Mouse (Mus musculus): ENCODE data around the gene Olfr1555-ps1. TPM values are rescaled to one million over a fixed set of nuclear protein-coding genes. Genes with fewer than 3 reads are reported as not detected.
A peak's percentile ranks its signal among the peaks of the same experiment; 100 is the strongest.
"Not testable (repeated sequence)": the region's sequence is repeated elsewhere in the genome, so short reads cannot be mapped to it uniquely, and the experiment has no call there.

The Olfr1555-ps1 gene
- total RNA-seq (2021) = not detected

DNA sequence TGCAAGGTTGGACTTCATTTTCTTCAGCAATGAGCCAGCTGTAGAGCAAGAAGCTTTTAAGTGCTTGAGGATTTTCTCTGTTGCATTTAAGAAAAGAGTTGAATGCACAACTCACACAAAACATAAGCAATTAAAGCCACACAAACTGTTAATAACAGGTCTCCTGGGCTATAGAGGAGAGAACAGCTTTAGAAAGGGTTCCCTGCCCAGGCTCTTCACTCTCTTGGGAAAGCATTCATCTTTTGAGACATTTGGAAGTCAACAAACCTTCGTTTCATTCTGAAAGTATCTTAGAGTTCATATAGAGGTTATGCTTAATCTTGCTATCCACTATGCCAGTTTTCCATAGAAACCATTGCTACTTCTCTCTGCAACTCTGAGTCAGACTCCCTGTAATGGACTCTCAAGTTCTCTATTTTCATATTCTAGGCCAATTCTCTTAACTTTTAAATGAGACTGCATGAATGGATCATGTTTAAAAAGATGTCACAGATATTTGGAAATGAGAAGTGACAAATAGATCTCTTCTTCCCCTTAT lies at the start of gene Olfr1555-ps1:
TSS of gene Olfr1555-ps1 (minus strand) at position 51 of the 538 bp plus-strand sequence.
- not testable (repeated sequence) for DNase-seq

DNA sequence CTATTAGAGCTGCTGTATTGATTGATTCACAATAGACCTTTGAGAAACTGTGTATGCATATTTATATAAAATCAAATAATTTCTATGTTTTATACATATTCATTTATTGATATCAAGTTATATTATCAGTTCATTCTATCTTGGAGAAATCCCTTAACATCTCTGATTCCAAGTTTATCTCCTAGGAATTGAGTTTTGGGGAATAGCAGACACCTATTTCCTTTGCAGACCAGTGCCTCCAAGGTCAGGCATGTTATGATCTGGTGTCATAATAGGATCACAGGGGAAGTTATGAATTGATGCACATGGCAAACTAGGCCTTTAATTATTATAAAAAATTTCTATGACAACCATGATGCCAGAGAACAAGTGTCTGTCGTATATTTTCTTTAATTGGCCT lies 30.4 kb upstream of the Olfr1555-ps1 start, which contains the start of gene Olfr1431:
TSS of gene Olfr1431 (plus strand) at position 301 of the 400 bp plus-strand sequence.
- no peak for DNase-seq

DNA sequence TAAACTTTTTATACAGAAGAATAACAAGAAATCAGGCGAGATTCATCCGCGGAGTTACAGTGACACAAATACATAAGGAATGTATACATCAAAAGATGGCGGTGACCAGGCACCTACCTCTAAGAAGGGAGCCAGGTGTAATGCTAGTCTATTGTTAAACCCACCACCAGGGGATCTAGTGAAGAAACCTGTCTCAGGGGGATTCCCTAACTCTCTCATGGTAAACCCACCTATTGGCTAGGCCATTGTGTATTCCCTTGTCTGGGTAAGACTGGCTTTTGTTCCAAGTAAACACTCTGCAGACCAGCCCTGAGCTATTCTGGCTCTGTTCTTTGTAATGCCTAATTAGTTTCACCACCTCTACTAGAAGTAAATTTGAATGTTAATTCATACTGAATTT lies 29.2 kb upstream of the Olfr1555-ps1 start:
- not testable (repeated sequence) for DNase-seq

- peak; percentile 2 to 6 for DNase-seq
Measured at GRCm38 (mm10) chr19:12175431-12175830, 5.5 kb upstream of the Olfr1555-ps1 start.

DNA sequence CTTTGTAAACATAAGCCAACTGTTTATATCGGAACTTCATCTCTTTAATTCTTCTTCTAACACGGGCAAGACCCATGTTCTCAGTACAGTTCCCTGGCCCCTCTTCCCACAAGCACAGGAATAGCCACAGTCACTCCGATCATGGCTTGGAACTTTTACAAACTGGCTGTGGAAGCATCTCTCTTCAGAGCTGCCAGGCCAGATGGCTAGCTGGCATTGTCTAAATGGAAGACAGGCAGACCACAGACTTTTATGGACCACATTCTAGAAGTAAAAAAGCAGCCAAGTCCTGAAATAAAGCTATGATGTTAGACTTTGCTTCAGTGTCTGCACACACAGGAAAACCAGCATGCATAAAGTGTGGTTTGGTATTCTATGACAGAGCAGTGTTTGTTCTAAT lies 24.5 kb downstream of the Olfr1555-ps1 start:
- DNase-seq = no peak

DNA sequence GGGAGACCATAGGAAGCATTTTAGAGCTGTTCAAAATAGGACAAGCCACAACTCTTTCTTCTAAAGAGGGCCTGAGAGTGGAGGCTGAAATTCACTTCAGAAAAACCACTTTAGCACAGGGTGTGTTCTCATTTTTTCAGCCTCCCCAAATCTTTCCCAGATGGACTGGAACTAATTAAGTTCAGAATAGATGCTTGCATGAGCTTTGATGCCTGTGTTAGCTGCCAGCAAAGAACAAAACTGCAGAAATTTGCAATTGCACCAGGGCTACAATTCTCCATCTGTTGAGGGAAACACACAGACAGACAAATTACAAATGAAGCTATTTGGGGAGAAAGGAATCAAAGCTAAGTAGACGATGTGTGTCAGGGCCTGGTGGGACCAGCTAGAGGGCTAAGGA lies 26.6 kb downstream of the Olfr1555-ps1 start:
- peak; percentile 30 to 51 for DNase-seq

GRCm38 (mm10) chr19:12134289-12134688 lies 35.6 kb downstream of the Olfr1555-ps1 start:
- peak in 1 of 2 experiments; percentile 12 for DNase-seq

- no peak for DNase-seq
Measured at GRCm38 (mm10) chr19:12123103-12123502, 46.8 kb downstream of the Olfr1555-ps1 start, which contains the start of gene Olfr76. TSS of gene Olfr76 (minus strand) at chr19:12123203.

GRCm38 (mm10) chr19:12116464-12116863 lies 53.4 kb downstream of the Olfr1555-ps1 start:
- DNase-seq = no peak

DNA sequence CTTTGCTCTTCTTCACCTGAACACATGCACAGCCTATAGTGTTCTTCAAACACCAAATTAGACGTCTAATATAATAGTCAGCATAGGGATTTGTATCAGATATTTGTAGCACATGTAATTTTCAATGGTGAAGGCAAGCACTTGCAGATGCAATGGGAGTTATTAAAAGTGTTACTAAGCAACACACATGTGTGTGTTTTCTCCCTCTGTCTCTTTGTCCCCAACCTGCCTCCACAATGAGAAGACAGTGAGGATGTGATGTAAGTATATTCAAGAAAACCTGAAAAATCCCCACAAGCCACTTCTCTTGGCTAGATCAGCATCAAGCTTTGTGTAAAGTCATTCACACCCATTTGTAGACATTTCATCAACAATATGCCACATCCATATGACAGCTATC lies 54.1 kb downstream of the Olfr1555-ps1 start, which contains the start of gene Olfr1428:
TSS of gene Olfr1428 (minus strand) at position 101 of the 400 bp plus-strand sequence.
- no peak for DNase-seq

Other genes starting within 250 kb of the Olfr1555-ps1 start
- 10 to 100 TPM; 51.1 to 52.3 TPM for gene Osbp, start 204.2 kb downstream of the Olfr1555-ps1 start, total RNA-seq (2021)
- gene Olfr1423, start 128.8 kb downstream of the Olfr1555-ps1 start, total RNA-seq (2021) = not detected
- not detected for gene Olfr1424, start 107.4 kb downstream of the Olfr1555-ps1 start, total RNA-seq (2021)
- gene Olfr1425, start 92.4 kb downstream of the Olfr1555-ps1 start, total RNA-seq (2021) = not detected
- gene Olfr1426, start 78.1 kb downstream of the Olfr1555-ps1 start, total RNA-seq (2021) = not detected
- gene Olfr1427, start 66.8 kb downstream of the Olfr1555-ps1 start, total RNA-seq (2021) = not detected
- gene Olfr1428, start 54.2 kb downstream of the Olfr1555-ps1 start, total RNA-seq (2021) = not detected
- not detected for gene Olfr76, start 46.9 kb downstream of the Olfr1555-ps1 start, total RNA-seq (2021)
- not detected for gene Olfr1431, start 30.5 kb upstream of the Olfr1555-ps1 start, total RNA-seq (2021)
- not detected for gene Olfr1432, start 62.5 kb upstream of the Olfr1555-ps1 start, total RNA-seq (2021)
- gene Olfr262, start 71.5 kb upstream of the Olfr1555-ps1 start, total RNA-seq (2021) = not detected
- not detected for gene Olfr235, start 90.9 kb upstream of the Olfr1555-ps1 start, total RNA-seq (2021)
- gene Olfr1434, start 109.7 kb upstream of the Olfr1555-ps1 start, total RNA-seq (2021) = not detected
- not detected for gene Olfr1436, start 129.0 kb upstream of the Olfr1555-ps1 start, total RNA-seq (2021)
- gene Olfr1437, start 155.0 kb upstream of the Olfr1555-ps1 start, total RNA-seq (2021) = not detected
- not detected for gene Olfr1438-ps1, start 165.8 kb upstream of the Olfr1555-ps1 start, total RNA-seq (2021)
- gene Olfr1440, start 217.2 kb upstream of the Olfr1555-ps1 start, total RNA-seq (2021) = not detected
- gene Olfr1441, start 247.3 kb upstream of the Olfr1555-ps1 start, total RNA-seq (2021) = not detected